Mouse (Mus musculus) heart, embryonic 10.5 days (tissue): ENCODE measurements at regions not wholly inside any gene's neighbourhood (a gene's known extent, or its start where the extent isn't known, plus 50 kb on each side); places are given as distances from the start of the nearest gene placed in this dataset.

Experiments
- DNase-seq: peaks from one replicate; pipeline ENCODE4 v3.0.0-alpha.2; 2017; ENCODE audit warnings: low spot score
- H3K27ac ChIP-seq: fragments of 300-500 bp; sonication (generic); 2 replicates; pipeline ENCODE4 v1.5.1; 2016; ENCODE audit warnings: mild to moderate bottlenecking
- H3K27me3 ChIP-seq: fragments of 300-500 bp; sonication (generic); 2 replicates; pipeline ENCODE4 v1.6.1; 2016; ENCODE audit warnings: mild to moderate bottlenecking; ENCODE audit not compliant: poor library complexity, insufficient read depth, severe bottlenecking
- H3K36me3 ChIP-seq: fragments of 300-500 bp; sonication (generic); 2 replicates; pipeline ENCODE4 v1.6.1; 2016; ENCODE audit warnings: mild to moderate bottlenecking, moderate library complexity
- H3K4me1 ChIP-seq: fragments of 300-500 bp; sonication (generic); 2 replicates; pipeline ENCODE4 v1.6.1; 2016; ENCODE audit warnings: mild to moderate bottlenecking
- H3K4me3 ChIP-seq: fragments of 300-500 bp; sonication (generic); 2 replicates; pipeline ENCODE4 v1.5.1; 2016; ENCODE audit warnings: mild to moderate bottlenecking, moderate library complexity
- H3K9me3 ChIP-seq: fragments of 300-500 bp; sonication (generic); 2 replicates; pipeline ENCODE4 v1.6.1; 2016; ENCODE audit warnings: mild to moderate bottlenecking, moderate library complexity
- WGBS: fragments of 180-500 bp; shearing (Covaris S2); methylation state at CpG from one replicate; pipeline ENCODE4 v1.1.7; 2016; 5-methylcytosine and 5-hydroxymethylcytosine counted together

DNA sequence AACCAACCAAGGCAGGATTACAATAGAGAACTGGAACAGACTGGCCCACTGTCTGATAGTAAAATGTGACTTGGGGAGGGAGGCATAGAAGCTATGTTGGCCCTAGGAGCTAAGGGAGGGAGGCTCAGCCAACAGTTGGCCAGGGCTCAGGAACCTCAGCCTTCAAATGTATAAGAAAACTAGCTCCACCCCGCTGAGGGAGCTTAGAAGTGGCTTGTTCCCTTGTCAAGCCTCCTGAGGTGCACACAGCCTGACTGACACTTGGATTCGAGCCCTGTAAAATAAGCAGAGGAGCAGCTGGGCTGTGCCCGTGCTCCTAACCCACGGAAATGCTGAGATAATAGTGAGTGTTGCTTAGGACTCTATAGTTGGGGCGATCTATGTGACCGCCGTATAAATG, 144.7 kb downstream of the Fam43a start:
- DNase-seq, result no peak
- Histone ChIP-seq H3K36me3 (no peaks in the 10 kb centered on the region), H3K9me3 (no peaks in the 10 kb centered on the region), H3K4me1 (peaks cover 36% of the 10 kb centered on the region), H3K4me3 (no peak overlapping the region), H3K27ac (peak overlapping the region; percentile 31; the same call in 1 of the 2 replicates), H3K27me3 (no peaks in the 10 kb centered on the region)
- 51% methylated on average over 7 of the region's 7 CpGs for WGBS

DNA sequence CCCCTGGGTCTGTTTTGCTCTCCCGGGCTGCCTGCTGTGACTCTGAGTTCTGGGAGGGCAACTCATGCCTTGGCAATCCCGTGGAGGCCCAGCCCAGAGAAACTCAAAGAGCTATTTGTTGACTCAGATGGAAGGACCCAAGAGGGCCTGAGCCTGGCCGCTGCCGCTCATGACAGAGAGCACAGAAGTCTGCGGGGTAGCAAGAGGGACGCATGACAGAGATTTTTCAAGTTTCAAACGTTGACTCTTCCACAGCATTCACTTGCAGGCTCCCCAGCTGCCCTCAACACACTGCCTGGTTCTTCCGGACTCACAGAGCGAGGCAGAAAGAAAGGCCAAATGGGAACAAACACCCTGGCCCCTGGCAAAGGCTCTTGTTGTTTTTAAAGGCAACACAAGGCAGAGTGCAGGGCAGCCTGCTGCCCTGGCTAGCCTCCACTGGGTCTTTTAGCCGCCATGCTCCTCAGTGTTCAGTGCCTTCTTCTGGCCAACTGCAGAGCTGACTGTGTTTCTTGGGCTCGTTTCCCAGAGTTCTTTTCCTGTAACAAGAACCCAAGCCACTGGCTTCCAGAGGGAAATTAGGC, 146.2 kb downstream of the Fam43a start:
- DNase-seq, result no peak
- 34% methylated on average over 11 of the region's 11 CpGs for WGBS
- Histone ChIP-seq H3K27ac (peak overlapping the region; percentile 64), H3K36me3 (no peaks in the 10 kb centered on the region), H3K4me3 (no peak overlapping the region), H3K4me1 (peaks cover 27% of the 10 kb centered on the region), H3K9me3 (no peaks in the 10 kb centered on the region), H3K27me3 (no peaks in the 10 kb centered on the region)

DNA sequence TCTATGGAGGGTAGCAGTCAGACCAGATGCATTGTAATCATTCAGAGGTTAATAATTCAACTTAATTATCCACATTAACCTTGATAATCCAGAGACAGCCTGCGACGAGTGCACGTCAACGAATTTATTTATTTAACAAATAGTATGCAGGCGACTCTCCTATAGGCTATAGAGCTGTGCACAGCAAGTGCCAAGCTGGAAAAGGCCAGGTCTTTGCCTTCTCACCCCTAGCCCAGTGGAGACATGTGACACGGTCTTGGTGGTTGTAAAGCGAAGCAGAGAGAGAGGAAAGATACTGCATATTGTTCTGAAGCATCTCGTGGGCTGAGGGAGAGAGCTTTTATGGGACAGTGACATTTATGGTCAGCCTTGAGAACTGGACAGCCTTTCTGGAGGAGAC, 146.7 kb downstream of the Fam43a start:
- Histone ChIP-seq H3K36me3 (no peaks in the 10 kb centered on the region), H3K4me3 (no peak overlapping the region), H3K9me3 (no peaks in the 10 kb centered on the region), H3K27me3 (no peaks in the 10 kb centered on the region), H3K4me1 (peaks cover 27% of the 10 kb centered on the region), H3K27ac (peak overlapping the region; percentile 64; the same call in 1 of the 2 replicates)
- 72% methylated on average over 8 of the region's 8 CpGs for WGBS
- no peak for DNase-seq

DNA sequence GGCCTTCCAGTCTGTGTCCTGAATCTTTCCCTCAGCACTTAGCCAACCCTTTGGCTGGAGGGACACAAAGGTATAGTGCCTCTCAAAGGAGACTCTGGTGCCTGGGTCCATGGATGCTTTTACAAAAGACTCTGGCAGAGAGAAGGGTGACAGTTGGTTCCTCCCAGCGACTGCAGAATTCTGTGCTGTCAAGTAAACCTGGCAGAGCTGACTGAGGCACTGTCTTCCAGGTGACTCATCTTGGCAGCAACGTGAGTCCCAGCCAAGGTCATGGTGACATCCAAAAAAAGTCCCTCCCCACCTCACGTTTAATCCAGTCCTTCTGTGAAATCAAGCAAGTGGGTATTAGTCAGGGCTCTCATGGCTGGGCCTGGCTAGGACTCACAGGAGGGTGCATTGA, 150.3 kb downstream of the Fam43a start:
- no peak for DNase-seq
- peaks cover 19% of the 10 kb centered on the region for H3K4me1 ChIP-seq

DNA sequence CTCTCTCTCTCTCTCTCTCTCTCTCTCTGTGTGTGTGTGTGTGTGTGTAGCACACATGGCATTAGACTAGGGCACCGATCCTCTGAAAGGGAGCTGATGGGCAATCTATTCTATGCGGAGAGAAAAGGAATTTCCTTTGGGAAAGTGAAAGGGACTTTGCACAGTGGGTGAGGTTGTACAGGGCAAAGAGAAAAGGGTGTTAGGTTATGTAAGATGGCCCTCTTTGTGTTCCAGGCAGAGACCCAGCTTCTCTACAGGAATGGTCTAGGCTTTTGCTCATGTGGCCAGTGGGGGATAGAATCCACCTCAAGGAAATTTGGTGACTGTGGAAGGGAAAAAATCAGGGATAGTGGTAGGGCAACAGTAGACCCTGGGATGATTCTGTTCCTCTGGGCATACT, 156.2 kb downstream of the Fam43a start:
- Histone ChIP-seq H3K4me3 (no peak overlapping the region), H3K36me3 (no peaks in the 10 kb centered on the region), H3K4me1 (0 out of 2 replicates have a peak, but pooled peaks cover 2% of the 10 kb centered on the region), H3K9me3 (no peaks in the 10 kb centered on the region), H3K27ac (no peak overlapping the region), H3K27me3 (no peaks in the 10 kb centered on the region; the same call in 1 of the 2 replicates)
- WGBS, result 87% methylated on average over 2 of the region's 2 CpGs
- DNase-seq, result no peak

More for the DNA sequence above, 150.3 kb downstream of the Fam43a start:
- no peaks in the 10 kb centered on the region for H3K36me3 ChIP-seq
- 0 out of 2 replicates have a peak overlapping the region, but pooled peaks have one; percentile 4 for H3K27ac ChIP-seq
- H3K9me3 ChIP-seq, result no peaks in the 10 kb centered on the region
- H3K4me3 ChIP-seq, result no peak overlapping the region
- no peaks in the 10 kb centered on the region for H3K27me3 ChIP-seq
- WGBS, result 58% methylated on average over 3 of the region's 3 CpGs

DNA sequence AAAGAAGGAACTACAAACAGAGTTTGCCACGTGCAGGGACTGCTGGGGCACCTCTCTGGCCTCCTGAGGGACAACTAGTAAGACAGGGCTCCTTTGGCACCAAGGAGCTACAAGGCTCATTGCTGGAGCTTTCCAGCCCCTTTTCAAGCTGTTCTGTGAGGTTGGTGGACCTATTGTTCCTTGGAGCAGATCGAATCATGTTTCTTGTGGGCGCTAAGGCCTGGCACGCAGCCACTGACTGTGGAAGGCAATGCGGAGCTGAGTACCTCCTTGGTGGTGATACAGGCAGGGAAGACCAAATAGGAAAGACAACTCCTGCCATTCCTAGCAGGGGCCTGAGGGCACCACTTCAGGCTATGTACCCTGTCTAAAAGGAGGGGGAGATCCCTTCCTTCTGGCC, 157.2 kb downstream of the Fam43a start:
- H3K4me1 ChIP-seq, result 0 out of 2 replicates have a peak, but pooled peaks cover 7% of the 10 kb centered on the region
- WGBS, result 82% methylated on average over 5 of the region's 5 CpGs
- no peaks in the 10 kb centered on the region for H3K9me3 ChIP-seq
- no peaks in the 10 kb centered on the region for H3K36me3 ChIP-seq
- H3K4me3 ChIP-seq, result no peak overlapping the region
- no peaks in the 10 kb centered on the region; the same call in 1 of the 2 replicates for H3K27me3 ChIP-seq
- no peak for DNase-seq
- no peak overlapping the region for H3K27ac ChIP-seq

DNA sequence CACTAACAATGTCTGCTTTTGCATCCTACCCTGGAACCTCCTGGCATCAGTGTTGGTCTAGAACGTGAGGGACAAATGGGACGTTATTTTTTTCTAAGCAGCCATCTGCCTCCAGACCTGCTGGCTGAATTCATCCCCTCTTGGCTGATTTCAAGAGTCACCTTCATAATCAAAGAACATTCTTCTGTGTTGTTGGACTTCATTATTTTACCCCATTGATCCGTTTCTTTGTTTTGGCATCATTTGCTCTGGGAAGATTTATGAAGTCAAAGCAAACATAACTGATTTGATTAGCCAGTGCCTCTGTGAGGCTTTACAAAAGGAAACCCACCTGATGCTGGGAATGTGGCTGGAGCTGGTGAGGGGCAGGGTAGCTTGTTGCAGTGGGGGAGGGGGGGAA, 158.0 kb downstream of the Fam43a start:
- 0 out of 2 replicates have a peak, but pooled peaks cover 10% of the 10 kb centered on the region for H3K4me1 ChIP-seq
- 84% methylated on average over 3 of the region's 3 CpGs for WGBS

DNA sequence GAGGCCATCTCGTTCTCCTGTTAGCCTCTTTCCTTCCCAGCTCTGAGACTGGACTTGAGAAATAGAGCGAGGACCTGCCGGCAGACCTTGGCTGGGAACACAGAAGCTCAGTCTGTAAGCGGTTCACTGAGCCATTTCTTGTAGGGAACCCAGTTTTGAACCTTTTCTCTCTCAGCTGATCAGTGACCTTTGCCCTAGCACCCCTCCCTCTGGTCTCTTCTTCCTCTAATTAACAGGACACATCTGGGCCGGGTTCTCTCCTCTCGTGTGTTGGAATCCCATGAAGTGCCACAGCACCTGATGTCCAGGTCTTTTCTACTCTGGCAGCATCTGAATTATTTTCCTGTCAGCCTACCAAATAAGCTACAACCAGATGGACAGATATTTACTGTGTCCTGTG, 158.5 kb downstream of the Fam43a start:
- Histone ChIP-seq H3K4me1 (peaks cover 10% of the 10 kb centered on the region; the same call in 1 of the 2 replicates), H3K27ac (no peak overlapping the region), H3K4me3 (no peak overlapping the region), H3K9me3 (no peaks in the 10 kb centered on the region), H3K27me3 (no peaks in the 10 kb centered on the region; the same call in 1 of the 2 replicates), H3K36me3 (no peaks in the 10 kb centered on the region)
- DNase-seq, result no peak
- WGBS, result 78% methylated on average over 6 of the region's 6 CpGs

More for the DNA sequence above, 158.0 kb downstream of the Fam43a start:
- no peaks in the 10 kb centered on the region; the same call in 1 of the 2 replicates for H3K27me3 ChIP-seq
- no peak overlapping the region for H3K4me3 ChIP-seq
- no peak overlapping the region for H3K27ac ChIP-seq
- no peaks in the 10 kb centered on the region for H3K9me3 ChIP-seq
- no peaks in the 10 kb centered on the region for H3K36me3 ChIP-seq
- DNase-seq, result no peak

DNA sequence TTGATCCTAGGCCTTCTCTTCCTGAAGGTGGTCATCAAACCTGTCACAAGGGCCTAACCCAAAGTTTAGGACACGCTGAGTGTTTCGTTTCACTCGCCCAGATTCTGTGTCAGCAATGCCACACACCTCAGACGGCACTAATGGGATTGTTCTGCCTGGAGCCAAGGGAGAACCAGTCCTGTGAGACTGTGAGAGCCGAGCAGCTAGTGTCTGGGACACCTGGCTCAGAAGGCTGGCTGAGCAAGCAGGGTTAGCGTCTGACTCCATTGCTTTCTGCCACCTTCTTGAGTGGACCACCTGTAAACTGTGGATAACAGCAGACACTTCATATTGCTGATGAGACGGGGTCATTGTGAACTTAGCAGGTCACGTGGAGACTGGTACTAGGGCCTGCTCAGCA, 160.0 kb downstream of the Fam43a start:
- H3K27ac ChIP-seq, result no peak overlapping the region
- H3K36me3 ChIP-seq, result no peaks in the 10 kb centered on the region
- 80% methylated on average over 8 of the region's 8 CpGs for WGBS
- H3K27me3 ChIP-seq, result no peaks in the 10 kb centered on the region; the same call in 1 of the 2 replicates
- no peak overlapping the region for H3K4me3 ChIP-seq
- H3K4me1 ChIP-seq, result peaks cover 8% of the 10 kb centered on the region; the same call in 1 of the 2 replicates
- DNase-seq, result no peak
- H3K9me3 ChIP-seq, result no peaks in the 10 kb centered on the region

DNA sequence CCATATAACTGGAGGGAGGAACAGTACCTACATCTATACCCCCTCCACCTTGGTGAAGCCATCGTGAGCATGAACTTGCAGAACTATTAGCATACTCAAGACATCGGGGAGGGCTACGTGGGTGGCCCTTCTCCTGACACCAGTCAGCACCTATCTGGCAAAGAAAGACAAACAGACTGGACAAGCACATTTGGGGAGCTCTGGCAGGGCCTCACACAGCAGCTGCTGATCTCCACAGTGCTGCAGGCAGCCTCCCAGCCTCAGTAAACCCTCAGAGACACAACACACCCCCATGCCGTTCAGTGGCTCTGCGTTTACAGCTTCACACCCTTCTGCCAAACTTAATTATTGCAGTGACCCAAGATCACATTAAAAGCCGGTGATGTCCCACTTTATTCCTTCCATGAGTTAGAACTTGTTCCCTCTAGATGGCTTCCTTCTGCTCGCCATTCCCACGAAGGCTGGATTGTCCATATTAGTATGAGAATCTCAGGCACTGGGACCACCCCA, 161.7 kb downstream of the Fam43a start:
- H3K9me3 ChIP-seq, result no peaks in the 10 kb centered on the region
- 62% methylated on average over 8 of the region's 8 CpGs for WGBS
- no peak overlapping the region for H3K27ac ChIP-seq
- no peaks in the 10 kb centered on the region for H3K36me3 ChIP-seq
- peaks cover 8% of the 10 kb centered on the region; the same call in 1 of the 2 replicates for H3K4me1 ChIP-seq
- DNase-seq, result no peak
- H3K27me3 ChIP-seq, result no peaks in the 10 kb centered on the region; the same call in 1 of the 2 replicates
- H3K4me3 ChIP-seq, result no peak overlapping the region

DNA sequence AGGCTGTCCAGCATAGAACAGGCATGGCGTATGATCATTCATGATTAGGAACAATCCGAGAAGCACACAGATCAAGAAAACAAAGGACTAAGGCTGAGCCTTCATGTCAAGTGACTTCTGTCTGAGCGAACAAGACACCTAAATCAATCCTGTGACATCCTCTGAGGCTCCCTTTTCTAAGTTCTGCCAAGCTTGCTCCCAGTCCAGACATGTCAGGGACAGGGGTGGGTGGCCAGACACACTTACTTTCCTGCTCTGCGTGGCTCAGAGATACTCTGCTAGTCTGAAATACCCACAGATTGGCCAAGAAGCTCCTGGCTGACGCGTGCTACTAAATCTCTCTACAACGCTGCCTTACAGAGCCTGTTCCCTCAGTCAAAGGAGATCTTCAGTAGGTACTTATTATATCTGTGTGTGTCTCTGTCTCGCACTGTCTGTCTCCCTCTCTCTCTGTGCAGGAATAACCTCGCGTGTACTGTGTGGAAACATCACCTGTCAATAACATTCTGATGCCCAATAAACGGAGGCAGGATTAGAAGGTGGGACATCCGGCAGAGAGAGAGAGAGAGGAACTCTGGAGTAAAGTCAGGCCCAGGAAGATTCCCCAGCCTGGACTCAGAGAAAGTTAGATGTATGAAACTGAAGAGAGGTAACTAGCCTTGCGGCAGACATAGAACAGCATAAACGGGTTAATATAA, 163.5 kb downstream of the Fam43a start:
- H3K4me1 ChIP-seq, result peaks cover 8% of the 10 kb centered on the region; the same call in 1 of the 2 replicates
- no peak overlapping the region for H3K4me3 ChIP-seq
- no peaks in the 10 kb centered on the region for H3K27me3 ChIP-seq
- no peak for DNase-seq
- H3K36me3 ChIP-seq, result no peaks in the 10 kb centered on the region
- 78% methylated on average over 14 of the region's 14 CpGs for WGBS
- peak overlapping the region; percentile 42; the same call in 1 of the 2 replicates for H3K27ac ChIP-seq
- H3K9me3 ChIP-seq, result no peaks in the 10 kb centered on the region

DNA sequence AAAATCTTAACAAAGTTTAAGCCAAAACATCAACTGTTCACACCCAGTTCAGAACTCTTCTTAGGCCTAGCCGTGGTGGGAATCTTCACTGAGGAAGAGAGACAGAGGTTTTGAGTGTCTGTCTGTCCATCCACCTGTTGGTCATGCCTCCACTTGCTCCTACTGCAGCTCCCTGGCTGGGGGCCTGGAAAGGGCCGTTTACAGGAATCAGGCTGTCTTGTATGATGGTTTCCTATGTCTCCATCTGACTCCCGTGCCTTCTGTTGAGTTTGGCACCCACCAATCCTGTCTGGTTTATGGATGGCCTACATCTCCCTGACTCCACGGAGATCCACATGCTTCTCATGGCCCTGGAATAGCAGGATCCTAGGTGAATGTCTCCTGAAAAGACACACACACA, 166.1 kb downstream of the Fam43a start:
- H3K4me1 ChIP-seq, result peaks cover 22% of the 10 kb centered on the region
- DNase-seq, result no peak

DNA sequence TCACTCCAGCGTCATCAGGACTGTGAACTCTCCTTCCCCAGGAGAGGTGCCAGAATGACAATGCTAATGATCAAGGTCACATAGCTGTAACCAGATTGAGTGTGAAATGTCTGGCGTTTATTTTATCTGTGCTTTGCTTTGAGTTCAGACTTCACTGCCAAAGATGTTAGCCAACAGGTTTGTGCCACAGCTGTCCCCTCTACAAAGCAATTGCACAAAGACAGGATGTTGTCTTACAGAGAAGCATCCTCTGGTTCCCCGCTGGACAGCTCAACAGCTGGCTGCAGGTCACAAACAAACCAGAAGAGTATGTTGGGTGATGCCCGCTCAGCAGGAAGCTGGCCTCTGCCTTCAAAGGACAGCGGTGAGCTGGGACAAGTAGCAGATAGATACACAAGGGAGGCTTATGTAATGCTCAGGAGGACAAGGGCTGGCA, 169.5 kb downstream of the Fam43a start:
- no peak for DNase-seq
- Histone ChIP-seq H3K27me3 (no peaks in the 10 kb centered on the region), H3K27ac (0 out of 2 replicates have a peak overlapping the region, but pooled peaks have one; percentile 54), H3K9me3 (no peaks in the 10 kb centered on the region), H3K4me1 (peaks cover 17% of the 10 kb centered on the region), H3K36me3 (no peaks in the 10 kb centered on the region), H3K4me3 (peak overlapping the region; percentile 29; the same call in 1 of the 2 replicates)
- WGBS, result 9% methylated on average over 5 of the region's 5 CpGs

More for the DNA sequence above, 166.1 kb downstream of the Fam43a start:
- Histone ChIP-seq H3K9me3 (no peaks in the 10 kb centered on the region), H3K4me3 (no peak overlapping the region), H3K36me3 (no peaks in the 10 kb centered on the region), H3K27me3 (no peaks in the 10 kb centered on the region), H3K27ac (no peak overlapping the region)
- 76% methylated on average over 4 of the region's 4 CpGs for WGBS
